Comparison of ENCODE assay signal across 8 mouse cellular contexts in genomic region chr15:85684164-85684708, GRCm38 (mm10). TPM values are rescaled to one million over a fixed set of nuclear protein-coding genes. Genes with fewer than 3 reads are reported as not detected.
DNase-seq lines count a peak whose midpoint lies in the region; ATAC-seq and TF ChIP-seq lines count a peak whose summit lies in the region.

No protein-coding gene starts in this region.

- DNase-seq in embryonic facial prominence, embryonic 10.5 days (ENCODE audit: low spot score): no peak
- DNase-seq in left cerebral cortex, adult 2 months (ENCODE audit: extremely low spot score in 1 of 2, low spot score in 2 of 2): no peak
- DNase-seq in left cerebral cortex, postnatal 14 days (ENCODE audit: low spot score in 2 of 2): no peak
- DNase-seq in heart, postnatal 14 days: peak; percentile 72 to 74
- no peak for DNase-seq in ovary, postnatal 36 days (ENCODE audit: low spot score)

- no peak for ATAC-seq in embryonic facial prominence, embryonic 15.5 days (ENCODE audit: insufficient number of reproducible peaks, low FRiP score, low TSS enrichment, low read depth)
- no peak for ATAC-seq in granulocyte monocyte progenitor cell, adult 5-6 weeks (replicated peaks; ENCODE audit: poor library complexity, severe bottlenecking)

- no peak overlapping the region for H3K9ac ChIP-seq in embryonic facial prominence, embryonic 15.5 days

- H3K4me3 ChIP-seq in embryonic facial prominence, embryonic 15.5 days (replicated peaks): no peak overlapping the region
- H3K4me3 ChIP-seq in embryonic facial prominence, embryonic 10.5 days: no peak overlapping the region
- peak overlapping the region; percentile 15; the same call in 1 of the 2 replicates for H3K4me3 ChIP-seq in left cerebral cortex, adult 2 months
- peak overlapping the region; percentile 37 for H3K4me3 ChIP-seq in olfactory bulb, adult 2 months (ENCODE audit: insufficient read depth, low read depth, low read length)

- 83% methylated on average over 14 of the region's 14 CpGs for WGBS in embryonic facial prominence, embryonic 15.5 days
- WGBS in embryonic facial prominence, embryonic 10.5 days: 89% methylated on average over 14 of the region's 14 CpGs
- WGBS in olfactory bulb, adult 2 months: 30% methylated on average over 14 of the region's 14 CpGs

- H3K4me1 ChIP-seq in embryonic facial prominence, embryonic 15.5 days: peaks cover 66% of the 10 kb centered on the region
- H3K4me1 ChIP-seq in embryonic facial prominence, embryonic 10.5 days: peaks cover 26% of the 10 kb centered on the region
- H3K4me1 ChIP-seq in olfactory bulb, adult 2 months (ENCODE audit: control insufficient read depth, insufficient read depth, low read length): peaks cover 55% of the 10 kb centered on the region

- TF ChIP-seq CTCF in left cerebral cortex, adult 2 months (IDR thresholded peaks at IDR 0.05): no peak
- TF ChIP-seq CTCF in olfactory bulb, adult 2 months (IDR thresholded peaks at IDR 0.05; ENCODE audit: insufficient read depth, low read depth, low read length): no peak

- no peak for TF ChIP-seq POLR2A in olfactory bulb, adult 2 months (IDR thresholded peaks at IDR 0.05; ENCODE audit: insufficient read depth, low read depth, low read length)

- H3K4me2 ChIP-seq in embryonic facial prominence, embryonic 15.5 days (replicated peaks): no peak overlapping the region

- H3K36me3 ChIP-seq in embryonic facial prominence, embryonic 15.5 days: peaks cover 32% of the 10 kb centered on the region
- H3K36me3 ChIP-seq in embryonic facial prominence, embryonic 10.5 days (replicated peaks): no peaks in the 10 kb centered on the region

- intact Hi-C loops in left cerebral cortex, adult 2 months (cut with DNase I): no loop called here
- intact Hi-C loops in left cerebral cortex, postnatal 14 days (cut with DNase I): no loop called here
- intact Hi-C loops in heart, postnatal 14 days (cut with DNase I): no loop called here

- H3K9me3 ChIP-seq in embryonic facial prominence, embryonic 15.5 days (replicated peaks): no peaks in the 10 kb centered on the region
- H3K9me3 ChIP-seq in embryonic facial prominence, embryonic 10.5 days: no peaks in the 10 kb centered on the region

- H3K27ac ChIP-seq in embryonic facial prominence, embryonic 15.5 days (replicated peaks): peak overlapping the region; percentile 59
- no peak overlapping the region for H3K27ac ChIP-seq in embryonic facial prominence, embryonic 10.5 days (replicated peaks)
- peak overlapping the region; percentile 69 for H3K27ac ChIP-seq in left cerebral cortex, adult 2 months
- peak overlapping the region; percentile 67 for H3K27ac ChIP-seq in olfactory bulb, adult 2 months (ENCODE audit: insufficient read depth, low read depth, low read length)

- H3K27me3 ChIP-seq in embryonic facial prominence, embryonic 15.5 days: no peaks in the 10 kb centered on the region
- peaks cover 82% of the 10 kb centered on the region for H3K27me3 ChIP-seq in embryonic facial prominence, embryonic 10.5 days (replicated peaks; ENCODE audit: low read depth, poor library complexity, severe bottlenecking)

RNA-seq across cellular contexts. Expression of gene Ppara, which starts 50.5 kb away (rescaled TPM):
- 3.6 and 5.0 TPM in 2 replicates for polyA plus RNA-seq in embryonic facial prominence, embryonic 15.5 days (2015; fragmentation: Nextera tagmentation; extraction: Ambion mirVana)
- 0.29 and 0.75 TPM in 2 replicates for polyA plus RNA-seq in embryonic facial prominence, embryonic 10.5 days (2016; fragmentation: Nextera tagmentation; extraction: Ambion mirVana)
- 1 to 10 TPM; 3.6 TPM for total RNA-seq in left cerebral cortex, adult 2 months (2021)
- total RNA-seq in left cerebral cortex, postnatal 14 days (2021): 1 to 10 TPM; 3.7 to 4.6 TPM
- total RNA-seq in heart, postnatal 14 days (2021): 10 to 100 TPM; 50.7 to 60.1 TPM
- not detected in 2 replicates for polyA plus RNA-seq in olfactory bulb, adult 2 months (2012; ENCODE audit: insufficient read depth, insufficient read length, low replicate concordance, missing spikeins)
- total RNA-seq in granulocyte monocyte progenitor cell, adult 5-6 weeks (2014; fragmentation: Nextera tagmentation): not detected in 2 replicates
- total RNA-seq in granulocyte monocyte progenitor cell, adult 5-6 weeks (2017): not detected in 2 replicates

Comparison
In these comparisons a context has a peak if more than half of its experiments do, and no peak if none do; other contexts are left out.
1. H3K4me3 ChIP-seq: peak in left cerebral cortex, adult 2 months (single experiment) and olfactory bulb, adult 2 months (single experiment); none in embryonic facial prominence, embryonic 15.5 days (single experiment) and embryonic facial prominence, embryonic 10.5 days (single experiment).
2. DNase-seq: peak in heart, postnatal 14 days (2 of 2); none in embryonic facial prominence, embryonic 10.5 days (single experiment), left cerebral cortex, adult 2 months (0 of 2), left cerebral cortex, postnatal 14 days (0 of 2) and ovary, postnatal 36 days (single experiment).
3. RNA of gene Ppara, which starts 50.5 kb away (total RNA-seq): 50.7 to 60.1 TPM in heart, postnatal 14 days; 3.7 to 4.6 TPM in left cerebral cortex, postnatal 14 days, 3.6 TPM in left cerebral cortex, adult 2 months and not detected in granulocyte monocyte progenitor cell, adult 5-6 weeks; every median in the first group is over 4 times any median in the second.